Mouse (Mus musculus) megakaryocyte, embryonic 14.5 days (primary cell): ENCODE data around the gene Vmn2r37.
"Not testable (repeated sequence)": the region's sequence is repeated elsewhere in the genome, so short reads cannot be mapped to it uniquely, and the experiment has no call there.

Source experiments
- FLI1 ChIP-seq: IDR thresholded peaks from 2 replicates; pipeline ENCODE4 v1.6.1; 2012; ENCODE audit warnings: low read length, inconsistent platforms, mixed read lengths
- GATA1 ChIP-seq: IDR thresholded peaks from 3 replicates; pipeline ENCODE4 v1.6.1; 2012; ENCODE audit warnings: mixed read lengths, low read length, inconsistent platforms, borderline replicate concordance

DNA sequence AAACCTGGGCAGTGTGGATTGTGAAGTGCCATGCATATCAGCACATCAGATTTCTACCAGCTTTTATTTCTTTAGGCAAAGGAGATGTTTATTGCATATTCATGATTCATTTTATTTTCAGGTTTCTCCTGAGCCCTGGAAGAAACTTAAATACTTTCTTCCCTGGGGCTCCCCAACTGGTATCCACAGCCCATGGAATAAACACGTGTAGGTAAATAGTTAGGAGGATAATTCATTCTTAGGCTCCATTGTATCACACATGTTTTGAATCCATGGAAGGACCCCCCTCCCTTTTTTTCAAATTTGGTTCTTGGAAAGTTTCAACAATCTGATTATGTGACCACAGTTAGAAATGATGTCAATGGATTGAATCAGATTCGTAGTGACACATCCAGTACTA is at the start of gene Vmn2r37:
- TF ChIP-seq GATA1, FLI1: not testable (repeated sequence)
